Mouse (Mus musculus): ENCODE measurements around the gene Coro1a.

DNA sequence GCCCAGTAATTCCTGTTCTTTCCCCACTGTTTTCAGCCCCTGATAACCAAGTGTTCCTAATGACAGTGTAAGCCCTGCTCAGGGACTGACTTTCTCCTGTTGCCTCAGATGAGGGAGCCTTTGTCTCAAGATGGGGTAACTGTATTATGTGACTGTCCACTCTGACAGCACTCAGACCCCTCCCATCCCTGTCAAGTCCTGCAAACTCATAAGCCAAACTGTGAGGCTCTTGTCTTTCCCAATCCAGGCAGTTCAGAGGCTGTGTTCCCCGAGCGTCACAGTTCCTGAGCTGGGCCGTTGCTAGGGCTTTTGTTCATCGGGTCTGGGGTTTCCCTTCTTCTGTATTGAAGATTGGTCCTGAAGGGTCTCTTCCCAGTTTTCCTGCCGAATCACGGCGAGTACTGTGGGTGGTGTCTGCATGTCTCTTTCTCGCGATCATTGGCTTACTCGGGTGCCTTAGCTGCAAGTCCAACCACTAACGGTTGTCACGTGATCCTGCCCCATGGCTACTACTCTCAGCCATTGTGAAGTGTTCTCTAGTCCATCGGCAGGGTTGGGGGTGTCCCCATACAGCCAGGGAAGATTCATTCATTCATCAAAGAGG lies 32.6 kb upstream of the Coro1a start:
- TF ChIP-seq CTCF (IDR thresholded peaks at IDR 0.05; ENCODE audit: control insufficient read depth, insufficient read depth, insufficient read length) (no peak), USF1 (IDR thresholded peaks at IDR 0.05; ENCODE audit: low read depth) (no peak), MAX (IDR thresholded peaks at IDR 0.05) (no peak)

Data from C2C12 (cell line).